Mouse (Mus musculus) limb, embryonic 10.5 days (tissue): ENCODE data around the gene Abo. TPM values are rescaled to one million over a fixed set of nuclear protein-coding genes. Genes with fewer than 3 reads are reported as not detected.
A peak's percentile ranks its signal among the peaks of the same experiment; 100 is the strongest.
"Not testable (repeated sequence)": the region's sequence is repeated elsewhere in the genome, so short reads cannot be mapped to it uniquely, and the experiment has no call there.

Experiments
- DNase-seq: peaks from one replicate; pipeline ENCODE4 v3.0.0-alpha.2; 2017; ENCODE audit warnings: low spot score
- H3K27ac ChIP-seq: fragments of 300-500 bp; sonication (generic); 2 replicates; pipeline ENCODE4 v1.5.1; 2016; ENCODE audit warnings: mild to moderate bottlenecking
- H3K27me3 ChIP-seq: fragments of 300-500 bp; sonication (generic); 2 replicates; pipeline ENCODE4 v1.6.1; 2016; ENCODE audit warnings: low read depth, mild to moderate bottlenecking; ENCODE audit not compliant: poor library complexity, severe bottlenecking
- H3K36me3 ChIP-seq: fragments of 300-500 bp; sonication (generic); 2 replicates; pipeline ENCODE4 v1.6.1; 2016; ENCODE audit warnings: mild to moderate bottlenecking, moderate library complexity
- H3K4me1 ChIP-seq: fragments of 300-500 bp; sonication (generic); 2 replicates; pipeline ENCODE4 v1.6.1; 2016
- H3K4me3 ChIP-seq: fragments of 300-500 bp; sonication (generic); 2 replicates; pipeline ENCODE4 v1.5.1; 2016; ENCODE audit warnings: mild to moderate bottlenecking, moderate library complexity
- H3K9me3 ChIP-seq: fragments of 300-500 bp; sonication (generic); replicated peaks from 2 replicates; pipeline ENCODE4 v1.6.1; 2016; ENCODE audit warnings: mild to moderate bottlenecking
- WGBS: fragments of 180-500 bp; shearing (Covaris S2); methylation state at CpG from one replicate; pipeline ENCODE4 v1.1.7; 2016; 5-methylcytosine and 5-hydroxymethylcytosine counted together
- polyA plus RNA-seq: library from polyadenylated mRNA; unstranded; fragments of >200 nt; fragmentation: Nextera tagmentation; extraction: Ambion mirVana; gene quantifications from 2 replicates; pipeline ENCODE4 v1.2.1, GENCODE M21; 2016

Gene Abo
- polyA plus RNA-seq, 1 experiment from 2014 or later = not detected

DNA sequence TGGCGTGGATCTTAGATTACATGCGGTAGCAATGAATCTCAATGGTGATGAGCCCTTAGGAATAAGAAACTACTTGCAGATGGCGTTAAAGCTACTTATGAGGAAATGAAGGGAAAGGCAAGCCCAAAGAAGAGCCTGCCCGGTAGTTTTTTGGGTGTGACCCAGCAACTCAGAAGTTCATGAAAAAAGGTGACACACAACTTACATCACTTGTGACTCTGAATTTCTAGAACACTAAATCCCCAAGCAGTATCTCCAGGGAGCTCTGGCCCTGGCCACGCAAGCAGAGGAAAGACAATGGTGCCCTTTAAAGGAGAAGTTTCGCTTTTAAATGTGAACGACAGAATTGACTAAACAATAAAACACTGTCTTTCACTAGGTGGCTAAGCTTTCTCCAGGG, 38.5 kb upstream of the Abo start:
- peak overlapping the region; percentile 89 for H3K4me3 ChIP-seq
- 18% methylated on average over 7 of the region's 7 CpGs for WGBS
- no peak for DNase-seq
- no peaks in the 10 kb centered on the region for H3K27me3 ChIP-seq
- peak overlapping the region; percentile 88 for H3K27ac ChIP-seq
- no peaks in the 10 kb centered on the region for H3K9me3 ChIP-seq
- H3K36me3 ChIP-seq = peaks cover 72% of the 10 kb centered on the region
- peaks cover 29% of the 10 kb centered on the region for H3K4me1 ChIP-seq

DNA sequence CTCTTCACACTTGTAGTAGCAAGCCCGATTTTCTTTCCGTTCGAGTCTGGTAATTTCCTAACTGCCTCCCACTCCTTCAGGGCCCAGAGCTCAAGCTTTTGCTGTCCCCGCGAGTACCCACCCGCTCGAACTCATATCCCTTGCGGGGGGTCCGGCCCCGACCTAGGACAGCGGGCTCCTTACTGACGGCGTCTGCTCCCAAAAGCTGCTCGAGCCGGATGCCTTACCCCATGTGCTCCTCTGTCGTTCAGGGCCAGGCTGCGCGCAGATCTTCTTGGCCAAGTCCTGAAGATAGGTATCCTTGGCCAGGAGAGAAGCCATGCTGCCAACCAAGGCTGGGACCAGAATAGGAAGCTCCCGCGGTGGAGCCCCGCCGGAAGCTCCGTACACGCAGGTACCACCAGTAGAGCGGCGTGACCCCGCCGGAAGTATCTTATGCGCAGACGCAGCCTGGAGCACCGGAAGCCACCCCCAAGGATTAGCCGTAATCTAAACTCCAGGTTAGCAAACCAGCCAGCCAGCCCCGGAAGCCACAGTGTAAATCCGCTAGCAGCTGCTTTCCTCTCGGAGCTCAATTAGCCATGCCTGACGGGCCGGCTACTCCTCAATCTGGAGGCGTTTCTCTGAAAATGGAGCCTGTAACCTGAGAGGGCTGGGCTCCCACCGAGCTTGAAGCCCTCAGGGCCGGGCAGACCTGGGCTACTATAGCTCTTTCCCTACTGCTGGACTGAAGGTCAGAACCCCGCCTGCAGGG, 37.9 kb upstream of the Abo start, which contains the start of gene Surf6:
Gene Surf6, minus strand, starts transcription at position 413 of the 754 bp plus-strand sequence.
- H3K4me3 ChIP-seq = peak within 1 kb of the TSS; percentile 89
- peaks cover 72% of the 10 kb centered on the region for H3K36me3 ChIP-seq
- H3K9me3 ChIP-seq = no peaks in the 10 kb centered on the region
- WGBS = under 1% methylated on average over 41 of the region's 41 CpGs
- peaks cover 29% of the 10 kb centered on the region for H3K4me1 ChIP-seq
- H3K27me3 ChIP-seq = no peaks in the 10 kb centered on the region
- DNase-seq = peak; percentile 98
- peak within 1 kb of the TSS; percentile 88 for H3K27ac ChIP-seq

DNA sequence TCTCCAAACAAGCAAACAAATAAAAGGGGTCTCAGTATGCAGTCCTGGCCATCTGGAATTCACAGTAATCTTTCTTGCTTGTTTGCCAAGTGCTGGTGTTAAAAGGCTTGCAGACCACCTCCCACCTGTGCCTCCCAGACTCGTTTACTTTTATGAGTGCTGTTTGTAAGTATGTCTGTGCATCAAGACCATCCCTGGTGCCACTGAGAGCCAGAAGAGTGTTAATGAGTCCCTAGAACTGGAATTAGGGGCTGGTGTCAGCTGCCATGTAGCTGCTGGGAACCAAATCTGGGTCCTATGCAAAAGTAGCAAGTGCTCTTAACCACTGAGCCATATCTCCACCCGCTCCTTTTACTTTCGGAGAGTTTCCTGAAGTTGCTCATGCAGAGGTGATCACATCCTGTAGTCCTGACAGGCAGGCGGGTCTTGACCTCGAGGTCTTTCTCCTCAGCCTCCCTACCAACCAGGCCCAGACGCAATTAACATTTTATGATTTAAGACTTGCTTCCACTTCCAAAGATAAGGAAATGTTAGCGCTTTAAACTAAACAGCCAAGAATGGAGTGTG, 37.1 kb upstream of the Abo start:
- H3K27me3 ChIP-seq = no peaks in the 10 kb centered on the region
- H3K9me3 ChIP-seq = no peaks in the 10 kb centered on the region
- no peak for DNase-seq
- peak overlapping the region; percentile 88 for H3K27ac ChIP-seq
- H3K36me3 ChIP-seq = peaks cover 72% of the 10 kb centered on the region
- WGBS = 7% methylated on average over 7 of the region's 7 CpGs
- H3K4me1 ChIP-seq = peaks cover 29% of the 10 kb centered on the region
- H3K4me3 ChIP-seq = peak overlapping the region; percentile 89

DNA sequence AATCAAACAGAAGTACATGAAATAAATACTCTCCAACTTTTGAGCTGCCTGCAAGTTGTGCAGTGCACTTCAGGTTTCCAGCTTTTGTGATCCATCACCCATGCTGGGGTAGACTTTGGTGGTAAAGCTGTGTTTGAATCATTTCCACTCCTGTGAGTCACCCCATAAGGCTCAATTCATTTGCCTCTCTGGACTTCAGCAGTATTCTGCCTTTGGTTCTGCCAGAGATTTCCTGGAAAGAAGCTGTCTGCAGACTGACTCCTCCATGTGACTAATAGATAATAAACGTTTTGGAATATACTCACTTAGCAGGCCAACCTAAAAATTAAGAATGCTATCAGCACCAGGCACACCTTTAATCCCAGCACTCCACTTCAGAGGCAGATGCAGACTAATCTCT, 36.0 kb upstream of the Abo start:
- Histone ChIP-seq H3K4me3 (no peak overlapping the region; the same call in 1 of the 2 replicates), H3K36me3 (peaks cover 72% of the 10 kb centered on the region)
- 82% methylated on average over 1 of the region's 1 CpGs for WGBS

DNA sequence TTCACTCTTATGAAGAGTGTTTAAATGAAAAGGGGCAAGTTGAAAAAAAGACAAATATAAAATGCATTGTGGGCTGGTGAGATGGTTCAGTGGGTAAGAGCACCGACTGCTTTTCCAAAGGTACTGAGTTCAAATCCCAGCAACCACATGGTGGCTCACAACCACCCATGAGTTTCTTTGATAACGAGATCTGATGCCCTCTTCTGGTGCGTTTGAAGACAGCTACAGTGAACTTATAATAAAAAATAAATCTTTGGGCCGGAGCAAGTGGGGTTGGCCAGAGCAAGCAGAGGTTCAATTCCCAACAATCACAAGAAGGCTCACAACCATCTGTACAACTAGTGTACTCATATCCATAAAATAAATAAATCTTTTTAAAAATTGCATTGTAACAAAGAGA, 31.1 kb upstream of the Abo start:
- no peaks in the 10 kb centered on the region for H3K9me3 ChIP-seq
- whole genome bisulfite sequencing = 92% methylated on average over 4 of the region's 4 CpGs
- peaks cover 97% of the 10 kb centered on the region for H3K36me3 ChIP-seq
- H3K27me3 ChIP-seq = no peaks in the 10 kb centered on the region
- no peak overlapping the region for H3K4me3 ChIP-seq
- no peak for DNase-seq
- H3K27ac ChIP-seq = no peak overlapping the region
- peaks cover 3% of the 10 kb centered on the region; the same call in 1 of the 2 replicates for H3K4me1 ChIP-seq

More for the DNA sequence above, 36.0 kb upstream of the Abo start:
- Histone ChIP-seq H3K9me3 (no peaks in the 10 kb centered on the region), H3K27me3 (no peaks in the 10 kb centered on the region), H3K27ac (no peak overlapping the region), H3K4me1 (peaks cover 29% of the 10 kb centered on the region)
- DNase-seq = no peak

DNA sequence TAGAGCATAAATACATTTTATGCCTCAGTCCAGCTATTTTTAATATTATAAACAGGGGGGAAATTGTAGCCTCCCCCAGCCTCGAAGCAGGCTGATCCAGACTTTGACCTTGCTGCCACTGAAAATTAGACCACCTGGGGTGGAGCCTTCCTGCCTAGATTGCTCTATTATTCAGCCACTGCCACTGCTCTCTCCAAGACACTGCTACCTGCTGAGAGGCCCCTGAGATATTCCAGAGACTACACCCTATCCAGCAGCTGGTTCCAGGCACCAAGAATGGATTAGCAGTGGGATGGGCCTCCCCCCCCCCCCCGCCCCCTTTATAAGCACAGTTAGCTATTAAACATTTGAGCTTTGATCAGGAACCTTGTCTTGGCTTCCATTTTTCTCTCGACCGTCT, 21.4 kb upstream of the Abo start:
- not testable (repeated sequence) for H3K27ac ChIP-seq, H3K27me3 ChIP-seq, H3K9me3 ChIP-seq, H3K4me3 ChIP-seq, H3K4me1 ChIP-seq
- peak; percentile 6 for DNase-seq
- WGBS = 77% methylated on average over 4 of the region's 4 CpGs
- H3K36me3 ChIP-seq = peaks cover 44% of the 10 kb centered on the region

DNA sequence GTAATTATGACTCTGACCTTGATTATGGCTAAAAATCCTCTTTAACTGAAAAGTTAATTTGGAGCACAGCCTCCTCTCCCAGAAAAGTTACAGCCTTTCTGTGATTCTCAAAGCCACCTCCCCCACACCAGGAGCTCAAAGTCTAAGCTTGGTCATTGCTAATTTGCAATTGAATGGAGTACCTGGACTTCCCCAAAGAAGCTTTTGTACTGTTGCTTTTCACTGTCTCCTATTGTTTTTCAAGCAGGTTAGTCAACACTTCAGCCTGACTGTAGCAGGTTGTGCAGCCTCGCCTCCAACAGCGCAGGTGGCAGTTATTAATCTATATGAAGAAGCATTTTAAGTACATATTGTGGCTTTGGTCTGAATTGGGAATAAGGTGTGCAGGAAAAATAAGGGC, 20.8 kb upstream of the Abo start:
- not testable (repeated sequence) for H3K4me3 ChIP-seq, H3K27ac ChIP-seq, DNase-seq, H3K4me1 ChIP-seq, H3K9me3 ChIP-seq, H3K27me3 ChIP-seq
- peaks cover 38% of the 10 kb centered on the region for H3K36me3 ChIP-seq
- WGBS = 89% methylated on average over 2 of the region's 2 CpGs

DNA sequence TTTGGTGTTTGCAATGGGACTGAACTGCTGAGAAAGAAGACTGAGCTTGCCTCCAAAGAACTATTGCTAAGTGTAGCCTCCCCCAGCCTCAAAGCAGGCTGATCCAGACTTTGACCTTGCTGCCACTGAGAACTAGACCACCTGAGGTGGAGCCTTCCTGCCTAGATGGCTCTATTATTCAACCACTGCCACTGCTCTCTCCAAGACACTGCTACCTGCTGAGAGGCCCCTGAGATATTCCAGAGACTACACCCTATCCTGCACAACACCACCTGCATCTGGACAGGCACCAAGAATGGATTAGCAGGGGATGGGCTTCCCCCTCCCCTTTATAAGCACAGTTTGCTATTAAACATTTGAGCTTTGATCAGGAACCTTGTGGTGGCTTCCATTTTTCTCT, 13.8 kb upstream of the Abo start:
- H3K4me3 ChIP-seq = no peak overlapping the region
- no peak for DNase-seq
- no peaks in the 10 kb centered on the region for H3K9me3 ChIP-seq
- H3K4me1 ChIP-seq = no peaks in the 10 kb centered on the region
- H3K27ac ChIP-seq = no peak overlapping the region
- no peaks in the 10 kb centered on the region for H3K36me3 ChIP-seq
- no peaks in the 10 kb centered on the region for H3K27me3 ChIP-seq

DNA sequence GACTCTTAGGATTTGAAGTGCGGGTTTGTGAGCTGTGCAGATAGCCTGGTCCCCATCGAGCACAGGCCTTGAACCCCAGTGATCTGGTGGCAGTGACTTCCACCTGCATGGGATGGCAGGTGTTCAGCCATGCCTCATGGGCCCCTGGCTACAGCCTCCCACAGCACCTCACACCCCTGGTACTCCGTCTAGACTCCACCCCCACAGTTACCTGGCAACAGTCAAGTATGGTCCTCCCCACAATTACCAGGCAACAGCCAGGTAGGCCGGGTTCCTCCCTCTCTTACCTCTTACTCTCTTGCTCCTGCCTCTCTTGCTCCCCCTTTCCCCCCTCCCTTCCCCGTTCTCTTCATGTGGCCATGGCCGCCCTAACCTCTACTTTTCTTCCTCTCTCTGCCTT, 5.9 kb upstream of the Abo start:
- WGBS = 66% methylated on average over 6 of the region's 6 CpGs
- H3K4me3 ChIP-seq = no peak overlapping the region
- H3K9me3 ChIP-seq = no peaks in the 10 kb centered on the region
- H3K27ac ChIP-seq = no peak overlapping the region
- H3K36me3 ChIP-seq = no peaks in the 10 kb centered on the region
- peak; percentile 11 for DNase-seq
- H3K27me3 ChIP-seq = 0 out of 2 replicates have a peak, but pooled peaks cover 9% of the 10 kb centered on the region
- no peaks in the 10 kb centered on the region for H3K4me1 ChIP-seq

DNA sequence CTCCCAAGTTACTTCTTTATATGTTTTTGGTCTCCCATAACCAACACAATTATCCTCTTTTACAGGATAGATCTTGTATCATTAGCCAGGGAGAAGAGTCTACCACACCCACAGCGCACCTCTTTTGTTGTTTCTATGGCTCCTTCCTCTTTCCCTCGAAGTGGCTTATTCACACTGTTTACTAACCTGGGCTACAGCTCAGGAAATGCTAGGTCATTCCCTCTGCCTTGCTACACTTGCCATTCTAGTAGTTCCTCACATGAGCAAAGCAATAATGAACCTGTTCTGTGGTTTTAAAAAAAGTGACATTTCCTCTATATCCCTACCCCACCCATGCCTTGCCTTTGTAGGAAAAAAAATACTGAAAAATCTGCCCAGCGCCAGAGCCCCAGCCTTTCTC, 1.9 kb downstream of the Abo start:
- WGBS = 83% methylated on average over 3 of the region's 3 CpGs
- H3K4me1 ChIP-seq = no peaks in the 10 kb centered on the region

DNA sequence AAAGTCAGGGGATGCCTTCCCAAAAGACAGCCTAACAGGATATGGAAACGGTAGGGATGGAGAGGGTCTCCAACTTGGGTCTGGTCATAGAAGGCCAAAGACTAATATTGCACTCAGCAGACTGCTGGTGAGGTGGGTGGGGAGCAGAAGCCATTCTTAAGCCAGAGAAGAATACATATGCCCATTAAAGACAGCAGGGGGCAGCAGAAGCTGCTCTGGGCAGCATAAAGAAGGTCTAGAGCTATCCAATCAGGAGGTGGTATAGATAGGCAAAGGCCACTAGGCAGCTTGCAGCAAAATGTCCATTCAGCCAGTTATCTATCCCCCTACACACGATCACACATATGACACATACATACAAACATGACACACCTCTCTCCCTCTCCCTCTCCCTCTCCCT, 17.1 kb downstream of the Abo start:
- Histone ChIP-seq H3K27ac (no peak overlapping the region), H3K4me3 (no peak overlapping the region), H3K36me3 (no peaks in the 10 kb centered on the region), H3K4me1 (no peaks in the 10 kb centered on the region), H3K27me3 (no peaks in the 10 kb centered on the region), H3K9me3 (no peaks in the 10 kb centered on the region)
- WGBS = 60% methylated on average over 2 of the region's 2 CpGs
- DNase-seq = no peak

More for the DNA sequence above, 1.9 kb downstream of the Abo start:
- no peaks in the 10 kb centered on the region for H3K36me3 ChIP-seq
- no peak overlapping the region for H3K27ac ChIP-seq
- no peak overlapping the region for H3K4me3 ChIP-seq
- no peaks in the 10 kb centered on the region for H3K27me3 ChIP-seq
- no peak for DNase-seq
- no peaks in the 10 kb centered on the region for H3K9me3 ChIP-seq

DNA sequence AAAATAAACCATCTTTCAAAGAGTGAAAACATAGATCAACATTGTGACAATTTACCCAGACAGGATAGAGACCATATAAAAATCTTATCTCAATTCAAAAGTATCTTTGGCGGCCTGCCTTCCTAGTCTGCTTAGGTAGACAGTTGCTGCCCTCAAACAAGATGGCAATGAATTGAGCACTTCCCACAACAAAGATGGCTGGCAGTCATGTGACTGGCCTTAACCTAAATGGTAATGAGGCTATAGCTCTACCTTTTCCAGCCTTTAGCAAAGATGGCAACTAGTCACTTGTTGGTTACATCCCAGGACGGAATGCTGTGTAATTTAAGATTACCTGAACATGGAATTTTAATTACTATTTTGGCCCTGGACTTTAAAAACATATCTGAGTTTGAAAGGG, 32.3 kb downstream of the Abo start:
- H3K4me3 ChIP-seq = no peak overlapping the region
- H3K9me3 ChIP-seq = no peaks in the 10 kb centered on the region
- no peaks in the 10 kb centered on the region for H3K27me3 ChIP-seq
- no peak for DNase-seq
- 89% methylated on average over 2 of the region's 2 CpGs for WGBS
- H3K4me1 ChIP-seq = peaks cover 3% of the 10 kb centered on the region; the same call in 1 of the 2 replicates
- H3K27ac ChIP-seq = no peak overlapping the region
- no peaks in the 10 kb centered on the region for H3K36me3 ChIP-seq

DNA sequence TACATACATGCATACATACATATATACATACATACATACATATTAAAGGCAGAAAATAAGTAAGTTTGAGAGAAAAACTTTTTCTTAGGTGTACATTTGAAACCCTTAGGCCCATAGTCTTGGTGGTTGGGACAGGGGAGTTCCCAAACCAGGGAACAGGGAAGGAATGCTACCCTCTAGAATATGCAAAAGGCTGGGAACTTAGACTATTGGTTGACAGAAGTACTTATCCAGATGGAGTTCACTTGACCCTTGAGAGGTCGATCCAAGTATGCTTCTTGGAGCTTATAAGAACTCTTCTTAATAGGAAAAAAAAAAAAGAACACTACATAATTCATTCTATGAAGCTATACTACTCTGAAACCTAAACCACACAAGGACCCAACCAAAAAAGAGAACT, 36.7 kb downstream of the Abo start:
- H3K27ac ChIP-seq = no peak overlapping the region
- H3K36me3 ChIP-seq = no peaks in the 10 kb centered on the region
- no peaks in the 10 kb centered on the region for H3K9me3 ChIP-seq
- 100% methylated on average over 1 of the region's 1 CpGs for whole genome bisulfite sequencing
- H3K4me1 ChIP-seq = peaks cover 6% of the 10 kb centered on the region; the same call in 1 of the 2 replicates
- no peak overlapping the region for H3K4me3 ChIP-seq
- DNase-seq = no peak
- H3K27me3 ChIP-seq = no peaks in the 10 kb centered on the region
